Mouse (Mus musculus) lung, adult 18-20 months (tissue): ENCODE data around the gene Dgkb.

Source experiments
- DNase-seq, 2 experiments: peaks; one replicate each; pipeline ENCODE4 v3.0.0; 2022; ENCODE audit warnings: mixed read lengths in 2 of 2

Gene Dgkb

GRCm38 (mm10) chr12:38596416-38597062 is 779.0 kb downstream of the Dgkb start:
- DNase-seq: no peak

- DNase-seq: no peak
Measured at GRCm38 (mm10) chr12:38598096-38598495, 780.6 kb downstream of the Dgkb start.

- no peak for DNase-seq
Measured at GRCm38 (mm10) chr12:38600165-38600845, 782.8 kb downstream of the Dgkb start.

- no peak for DNase-seq
Measured at GRCm38 (mm10) chr12:38608104-38608503, 790.6 kb downstream of the Dgkb start.

GRCm38 (mm10) chr12:38668265-38668664 is 850.7 kb downstream of the Dgkb start:
- no peak for DNase-seq
